Mouse (Mus musculus) limb, embryonic 14.5 days (tissue): ENCODE measurements around the gene Ano8. TPM values are rescaled to one million over a fixed set of nuclear protein-coding genes. Genes with fewer than 3 reads are reported as not detected.

Experiments used
- ATAC-seq: fragments of 200-750 bp; cut with Nextera tagmentation; 2 replicates; pipeline ENCODE4 v1.8.0; 2017; ENCODE audit warnings: low read depth, moderate number of reproducible peaks, moderate TSS enrichment; ENCODE audit not compliant: low FRiP score
- DNase-seq: peaks from one replicate; pipeline ENCODE4 v3.0.0-alpha.2; 2015; ENCODE audit warnings: low spot score
- H3K27ac ChIP-seq: fragments of 300-500 bp; sonication (generic); replicated peaks from 2 replicates; pipeline ENCODE4 v1.5.1; 2014; ENCODE audit warnings: low read depth, mild to moderate bottlenecking, low read length, moderate library complexity, mixed read lengths
- H3K27me3 ChIP-seq: fragments of 300-500 bp; sonication (generic); 2 replicates; pipeline ENCODE4 v1.6.1; 2014; ENCODE audit warnings: low read length, mixed read lengths; ENCODE audit not compliant: control insufficient read depth, insufficient read depth
- H3K36me3 ChIP-seq: fragments of 300-500 bp; sonication (generic); 2 replicates; pipeline ENCODE4 v1.6.1; 2014; ENCODE audit warnings: mild to moderate bottlenecking, low read length, moderate library complexity, mixed read lengths; ENCODE audit not compliant: control insufficient read depth, insufficient read depth
- H3K4me1 ChIP-seq: fragments of 300-500 bp; sonication (generic); 2 replicates; pipeline ENCODE4 v1.6.1; 2014; ENCODE audit warnings: antibody characterized with exemption, low read length, mixed read lengths; ENCODE audit not compliant: control insufficient read depth, insufficient read depth
- H3K4me2 ChIP-seq: fragments of 300-500 bp; sonication (generic); replicated peaks from 2 replicates; pipeline ENCODE4 v1.6.1; 2014; ENCODE audit warnings: low read depth, mild to moderate bottlenecking, low read length, moderate library complexity; ENCODE audit not compliant: severe bottlenecking
- H3K4me3 ChIP-seq: fragments of 300-500 bp; sonication (generic); replicated peaks from 2 replicates; pipeline ENCODE4 v1.5.1; 2014; ENCODE audit warnings: low read length
- H3K9ac ChIP-seq: fragments of 300-500 bp; sonication (generic); 2 replicates; pipeline ENCODE4 v1.6.1; 2014; ENCODE audit warnings: mild to moderate bottlenecking, low read depth, low read length, moderate library complexity; ENCODE audit not compliant: severe bottlenecking
- H3K9me3 ChIP-seq: fragments of 300-500 bp; sonication (generic); 2 replicates; pipeline ENCODE4 v1.6.1; 2016; ENCODE audit warnings: low read length; ENCODE audit not compliant: control insufficient read depth
- POLR2A ChIP-seq: fragments of 200-500 bp; IDR thresholded peaks from 2 replicates; pipeline ENCODE4 v1.8.0; 2012; ENCODE audit warnings: inconsistent platforms, mild to moderate bottlenecking, moderate library complexity, borderline replicate concordance; ENCODE audit not compliant: insufficient read depth, insufficient read length; ENCODE audit errors: extremely low read depth
- WGBS: fragments of 180-500 bp; shearing (Covaris S2); extraction: QIAGEN DNeasy Blood & Tissue Kit; methylation state at CpG from one replicate; pipeline ENCODE4 v1.1.7; 2014; 5-methylcytosine and 5-hydroxymethylcytosine counted together
- polyA plus RNA-seq, 2 experiments: library from polyadenylated mRNA; depleted of rRNA in 1 of 2; stranded (reverse) in 1 of 2; unstranded in 1 of 2; fragments of >200 nt; fragmentation: Nextera tagmentation in 1 of 2; extraction: Ambion mirVana in 1 of 2; gene quantifications; 2 replicates each; pipeline versions ENCODE4 v1.2.1 to v1.2.3; 2012 to 2014

The Ano8 gene
- polyA plus RNA-seq, 2 experiments = 1.8 to 37.2 TPM

GRCm38 (mm10) chr8:71461152-71461840 is 24.5 kb downstream of the Ano8 start:
- no peak overlapping the region for H3K4me3 ChIP-seq
- no peak overlapping the region for H3K9ac ChIP-seq
- ATAC-seq = no peak
- TF ChIP-seq POLR2A = no peak
- peaks cover 20% of the 10 kb centered on the region for H3K4me1 ChIP-seq
- no peak for DNase-seq
- 76% methylated on average over 37 of the region's 47 CpGs for WGBS
- H3K9me3 ChIP-seq = no peaks in the 10 kb centered on the region
- no peak overlapping the region for H3K27ac ChIP-seq
- no peak overlapping the region for H3K4me2 ChIP-seq
- peaks cover 48% of the 10 kb centered on the region for H3K36me3 ChIP-seq
- H3K27me3 ChIP-seq = no peaks in the 10 kb centered on the region

GRCm38 (mm10) chr8:71460716-71461115 is 25.0 kb downstream of the Ano8 start:
- WGBS = 95% methylated on average over 6 of the region's 6 CpGs
- no peak for ATAC-seq
- Histone ChIP-seq H3K9me3 (no peaks in the 10 kb centered on the region), H3K4me3 (no peak overlapping the region), H3K4me2 (no peak overlapping the region), H3K36me3 (peaks cover 48% of the 10 kb centered on the region), H3K4me1 (peaks cover 20% of the 10 kb centered on the region), H3K9ac (no peak overlapping the region), H3K27ac (no peak overlapping the region), H3K27me3 (no peaks in the 10 kb centered on the region)
- TF ChIP-seq POLR2A = no peak
- no peak for DNase-seq

DNA sequence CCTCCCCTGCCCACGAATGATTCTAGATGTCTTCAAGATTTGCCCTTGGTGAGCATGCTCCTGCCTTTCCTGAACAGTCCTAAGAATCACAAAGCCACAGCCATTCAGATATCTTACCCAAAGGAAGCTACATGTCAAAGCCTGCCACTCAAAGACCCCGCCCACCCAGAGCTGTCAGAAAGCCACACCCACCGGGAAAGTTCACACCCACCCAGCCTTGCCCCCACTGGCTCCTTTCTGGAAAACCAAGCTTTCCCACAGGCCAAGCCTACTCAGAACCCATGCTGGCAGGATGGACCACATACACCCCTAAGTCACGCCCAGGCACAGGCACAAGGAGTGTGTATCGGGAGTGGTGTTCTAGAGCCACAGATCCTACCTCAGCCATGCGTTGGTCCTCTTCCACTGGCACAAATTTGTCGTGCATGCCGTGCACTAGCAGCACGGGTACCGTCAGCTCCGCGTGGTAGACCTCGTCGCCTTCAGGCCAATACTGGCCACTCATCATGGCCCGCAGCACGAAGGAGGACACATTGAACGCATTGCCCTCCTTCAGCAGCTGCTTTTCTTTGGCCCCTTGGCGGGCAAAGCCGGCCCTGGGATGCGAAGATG is 28.0 kb downstream of the Ano8 start:
- H3K36me3 ChIP-seq = peaks cover 48% of the 10 kb centered on the region
- WGBS = 82% methylated on average over 20 of the region's 20 CpGs
- DNase-seq = no peak
- no peaks in the 10 kb centered on the region for H3K9me3 ChIP-seq
- H3K4me1 ChIP-seq = peaks cover 8% of the 10 kb centered on the region
- H3K9ac ChIP-seq = no peak overlapping the region
- no peak overlapping the region for H3K4me3 ChIP-seq
- no peak overlapping the region for H3K27ac ChIP-seq
- H3K27me3 ChIP-seq = no peaks in the 10 kb centered on the region
- H3K4me2 ChIP-seq = no peak overlapping the region
- TF ChIP-seq POLR2A = no peak
- no peak for ATAC-seq

GRCm38 (mm10) chr8:71456906-71457305 is 28.9 kb downstream of the Ano8 start:
- Histone ChIP-seq H3K27ac (no peak overlapping the region), H3K9me3 (no peaks in the 10 kb centered on the region), H3K9ac (no peak overlapping the region), H3K4me1 (no peaks in the 10 kb centered on the region), H3K4me3 (no peak overlapping the region), H3K36me3 (peaks cover 48% of the 10 kb centered on the region), H3K27me3 (no peaks in the 10 kb centered on the region), H3K4me2 (no peak overlapping the region)
- WGBS = 36% methylated on average over 19 of the region's 22 CpGs
- DNase-seq (no peak), ATAC-seq (no peak)
- no peak for TF ChIP-seq POLR2A

GRCm38 (mm10) chr8:71454668-71455067 is 31.1 kb downstream of the Ano8 start:
- 83% methylated on average over 8 of the region's 8 CpGs for WGBS
- Histone ChIP-seq H3K27ac (no peak overlapping the region), H3K4me2 (no peak overlapping the region), H3K9ac (no peak overlapping the region), H3K9me3 (no peaks in the 10 kb centered on the region), H3K36me3 (peaks cover 31% of the 10 kb centered on the region), H3K4me1 (no peaks in the 10 kb centered on the region), H3K4me3 (no peak overlapping the region), H3K27me3 (no peaks in the 10 kb centered on the region)
- ATAC-seq (no peak), DNase-seq (no peak)
- no peak for TF ChIP-seq POLR2A
